Mouse (Mus musculus) sigmoid colon, adult 10 weeks (tissue): Measurements from ENCODE around the gene Plppr3. TPM values are rescaled to one million over a fixed set of nuclear protein-coding genes. Genes with fewer than 3 reads are reported as not detected.

ENCODE experiments used
- polyA plus RNA-seq: library from polyadenylated mRNA; stranded (reverse); fragments of 350-450 nt; fragmentation: Illumina TruSeq; extraction: RNeasy Lipid Tissue Mini Kit (QIAGEN cat#74804); gene quantifications from one replicate; pipeline ENCODE4 v1.2.3, GENCODE M21; 2014; ENCODE audit warnings: low read depth, low replicate concordance

Plppr3 gene
- not detected for polyA plus RNA-seq

GRCm38 (mm10) chr10:79874290-79874862 lies at the start of gene Plppr3, which contains the start of gene Prtn3:
TSS of gene Plppr3 (minus strand) at chr10:79874634.
TSS of gene Prtn3 (plus strand) at chr10:79874476.

GRCm38 (mm10) chr10:79920958-79921535 lies 46.6 kb upstream of the Plppr3 start, which contains the start of gene R3hdm4:
TSS of gene R3hdm4 (minus strand) at chr10:79921208.

GRCm38 (mm10) chr10:79916808-79917531 lies 42.5 kb upstream of the Plppr3 start, which contains the start of gene Kiss1r:
TSS of gene Kiss1r (plus strand) at chr10:79916971.

GRCm38 (mm10) chr10:79910556-79910955 lies 36.1 kb upstream of the Plppr3 start, which contains the start of gene Gm26602:
TSS of gene Gm26602 (plus strand) at chr10:79910856.

GRCm38 (mm10) chr10:79908167-79909091 lies 34.0 kb upstream of the Plppr3 start, which contains the start of gene Med16:
TSS of gene Med16 (minus strand) at chr10:79908923.

GRCm38 (mm10) chr10:79890670-79891069 lies 16.2 kb upstream of the Plppr3 start, which contains the start of gene Cfd:
TSS of gene Cfd (plus strand) at chr10:79890853.

GRCm38 (mm10) chr10:79886054-79886453 lies 11.6 kb upstream of the Plppr3 start, which contains the start of gene Elane:
TSS of gene Elane (plus strand) at chr10:79886247.

GRCm38 (mm10) chr10:79853860-79854795 lies 20.3 kb downstream of the Plppr3 start, which contains the start of gene Ptbp1:
TSS of gene Ptbp1 (plus strand) at chr10:79854427.

GRCm38 (mm10) chr10:79820782-79821181 lies 53.7 kb downstream of the Plppr3 start, which contains the start of gene Misp:
TSS of gene Misp (plus strand) at chr10:79820989.

Other genes with a start within 250 kb of the Plppr3 start
- 1.5 TPM for gene Shc2, start 236.7 kb downstream of the Plppr3 start, polyA plus RNA-seq
- gene Odf3l2, start 228.9 kb downstream of the Plppr3 start, polyA plus RNA-seq = not detected
- gene Madcam1, start 210.1 kb downstream of the Plppr3 start, polyA plus RNA-seq = not detected
- gene Tpgs1, start 205.3 kb downstream of the Plppr3 start, polyA plus RNA-seq = not detected
- not detected for gene Cdc34, start 192.4 kb downstream of the Plppr3 start, polyA plus RNA-seq
- not detected for gene Gzmm, start 185.6 kb downstream of the Plppr3 start, polyA plus RNA-seq
- gene Bsg, start 170.1 kb downstream of the Plppr3 start, polyA plus RNA-seq = 376 TPM
- gene Hcn2, start 158.0 kb downstream of the Plppr3 start, polyA plus RNA-seq = 0.22 TPM
- gene Polrmt, start 128.1 kb downstream of the Plppr3 start, polyA plus RNA-seq = 0.82 TPM
- not detected for gene Fgf22, start 119.6 kb downstream of the Plppr3 start, polyA plus RNA-seq
- 0.73 TPM for gene Rnf126, start 107.7 kb downstream of the Plppr3 start, polyA plus RNA-seq
- gene Fstl3, start 97.4 kb downstream of the Plppr3 start, polyA plus RNA-seq = 2.5 TPM
- not detected for gene Prss57, start 83.7 kb downstream of the Plppr3 start, polyA plus RNA-seq
- gene Palm, start 81.1 kb downstream of the Plppr3 start, polyA plus RNA-seq = 0.69 TPM
- gene Misp, start 53.6 kb downstream of the Plppr3 start, polyA plus RNA-seq = 12.8 TPM
- gene Ptbp1, start 20.2 kb downstream of the Plppr3 start, polyA plus RNA-seq = 91.3 TPM
- not detected for gene Prtn3, start 158 bp downstream of the Plppr3 start, polyA plus RNA-seq
- gene Elane, start 11.6 kb upstream of the Plppr3 start, polyA plus RNA-seq = not detected
- 0.88 TPM for gene Cfd, start 16.2 kb upstream of the Plppr3 start, polyA plus RNA-seq
- 0.19 TPM for gene Med16, start 34.3 kb upstream of the Plppr3 start, polyA plus RNA-seq
- gene Gm26602, start 36.2 kb upstream of the Plppr3 start, polyA plus RNA-seq = not detected
- gene Kiss1r, start 42.3 kb upstream of the Plppr3 start, polyA plus RNA-seq = 0.35 TPM
- 21.3 TPM for gene R3hdm4, start 46.6 kb upstream of the Plppr3 start, polyA plus RNA-seq
- 2.5 TPM for gene Arid3a, start 52.4 kb upstream of the Plppr3 start, polyA plus RNA-seq
- 0.79 TPM for gene Wdr18, start 85.5 kb upstream of the Plppr3 start, polyA plus RNA-seq
- not detected for gene Grin3b, start 96.1 kb upstream of the Plppr3 start, polyA plus RNA-seq
- gene Tmem259, start 109.7 kb upstream of the Plppr3 start, polyA plus RNA-seq = 0.22 TPM
- 4.2 TPM for gene Cnn2, start 114.0 kb upstream of the Plppr3 start, polyA plus RNA-seq
- gene Abca7, start 121.9 kb upstream of the Plppr3 start, polyA plus RNA-seq = 0.41 TPM
- gene Arhgap45, start 142.0 kb upstream of the Plppr3 start, polyA plus RNA-seq = not detected
- gene Polr2e, start 165.2 kb upstream of the Plppr3 start, polyA plus RNA-seq = 0.63 TPM
- 21.4 TPM for gene Gpx4, start 172.5 kb upstream of the Plppr3 start, polyA plus RNA-seq
- 1.6 TPM for gene Sbno2, start 230.9 kb upstream of the Plppr3 start, polyA plus RNA-seq
- 6.7 TPM for gene Stk11, start 241.2 kb upstream of the Plppr3 start, polyA plus RNA-seq